Mouse (Mus musculus): Measurements from ENCODE around the gene Acin1. TPM values are rescaled to one million over a fixed set of nuclear protein-coding genes. Genes with fewer than 3 reads are reported as not detected.
A peak's percentile ranks its signal among the peaks of the same experiment; 100 is the strongest.

The Acin1 gene
- total RNA-seq (2021) = 100 to 1,000 TPM; 195 to 199 TPM

DNA sequence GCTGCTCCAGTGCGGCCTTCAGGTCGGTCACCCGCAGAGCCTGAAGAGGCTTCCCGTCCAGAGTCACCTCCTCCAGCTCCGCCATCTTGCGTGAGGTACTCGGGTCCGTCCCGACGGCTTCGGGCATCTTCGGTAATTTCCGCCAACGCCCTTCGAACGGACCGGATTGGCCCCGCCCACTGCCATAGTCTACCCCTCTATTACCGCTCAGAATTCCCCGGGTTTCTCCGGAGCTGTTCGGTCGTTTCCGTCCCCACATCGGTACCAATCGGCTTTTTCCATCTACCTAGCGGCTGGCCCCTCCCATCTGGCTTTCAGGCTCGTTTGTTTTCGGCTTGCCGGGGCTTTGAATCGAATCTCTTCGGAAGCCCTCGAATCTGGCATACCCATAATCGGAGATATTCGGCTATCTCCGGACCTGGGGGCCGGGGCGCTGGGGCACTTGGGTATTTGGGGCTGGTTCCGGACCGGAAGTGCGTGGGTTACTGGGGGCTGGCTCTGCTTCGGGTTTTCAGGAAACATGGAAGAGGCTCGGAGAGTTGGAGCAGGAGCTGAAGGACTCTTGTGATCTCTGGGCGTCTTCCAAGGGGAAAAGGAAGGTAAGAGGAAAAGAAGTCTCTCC lies at the start of gene Acin1:
Acin1 (minus strand) TSS at position 410 of the 622 bp plus-strand sequence.
- intact Hi-C loops (cut with DNase I) = no loop called here

DNA sequence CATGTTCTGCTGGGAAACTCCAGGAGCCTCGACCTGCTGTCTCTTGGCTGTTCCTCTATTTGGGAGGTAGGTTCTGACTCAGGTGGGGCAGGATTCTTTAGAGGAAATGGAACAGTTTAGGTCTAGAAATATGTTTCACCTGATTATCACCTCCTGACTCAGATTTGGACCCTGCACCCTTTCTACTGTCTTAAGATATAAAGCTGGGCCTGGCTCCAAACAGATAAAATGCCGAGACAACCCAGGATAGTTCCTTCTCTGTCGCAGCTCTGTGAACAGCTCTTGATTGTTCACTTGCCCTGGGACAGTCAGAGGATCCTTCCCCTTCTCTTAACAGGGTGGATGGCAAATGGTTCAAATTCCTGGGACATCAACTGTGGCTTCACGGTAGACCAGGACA lies 48.5 kb upstream of the Acin1 start:
- DNase-seq (ENCODE audit: extremely low spot score in 1 of 2, low spot score in 2 of 2) = no peak
- intact Hi-C loops (cut with DNase I) = loop anchor here (5.0 kb wide), 1 partner anchor 47 kb away; the partner anchor contains the start of gene Slc7a8

More for the DNA sequence above, at the start of gene Acin1:
- peak; percentile 100 for DNase-seq (ENCODE audit: extremely low spot score in 1 of 2, low spot score in 2 of 2)

DNA sequence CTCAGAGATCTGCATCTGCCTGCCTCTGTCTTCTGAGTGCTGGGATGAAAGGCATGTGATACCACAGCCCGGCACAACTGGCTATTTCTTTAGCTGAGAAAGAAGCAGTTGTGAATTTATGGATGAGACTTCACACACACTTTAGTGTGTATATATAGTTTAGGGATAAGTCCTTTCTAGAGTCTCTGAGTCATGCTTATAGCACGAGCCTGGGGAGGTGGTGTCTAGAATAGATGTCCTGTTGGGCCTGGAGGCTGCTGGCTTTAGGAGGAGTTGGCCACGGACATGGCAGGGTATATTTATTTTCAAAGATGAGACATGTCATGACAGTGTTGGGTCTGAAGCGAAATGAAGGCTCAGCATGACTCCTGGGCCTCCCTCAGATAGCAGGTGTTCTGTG lies 47.3 kb upstream of the Acin1 start:
- DNase-seq (ENCODE audit: extremely low spot score in 1 of 2, low spot score in 2 of 2) = no peak
- intact Hi-C loops (cut with DNase I) = no loop called here

DNA sequence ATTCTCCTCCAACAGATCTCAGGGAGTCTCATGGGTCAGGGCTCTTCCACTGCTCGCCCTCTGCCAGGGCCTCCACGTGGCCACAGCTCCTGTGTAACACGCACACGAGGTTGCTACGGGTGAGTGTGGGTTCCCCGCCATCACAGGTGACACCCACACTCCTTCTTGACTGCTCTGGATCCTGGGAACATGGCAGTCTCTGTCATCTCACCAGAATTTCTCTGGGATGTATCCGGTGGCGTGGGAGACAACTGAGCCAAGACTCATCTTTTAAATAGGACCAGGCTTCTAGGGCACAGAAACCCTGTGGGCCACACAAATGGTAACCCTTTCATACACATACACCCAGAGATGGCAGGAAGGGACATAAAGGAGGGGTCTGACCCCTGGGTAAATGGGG lies 45.5 kb upstream of the Acin1 start:
- DNase-seq (ENCODE audit: extremely low spot score in 1 of 2, low spot score in 2 of 2) = no peak
- intact Hi-C loops (cut with DNase I) = no loop called here

DNA sequence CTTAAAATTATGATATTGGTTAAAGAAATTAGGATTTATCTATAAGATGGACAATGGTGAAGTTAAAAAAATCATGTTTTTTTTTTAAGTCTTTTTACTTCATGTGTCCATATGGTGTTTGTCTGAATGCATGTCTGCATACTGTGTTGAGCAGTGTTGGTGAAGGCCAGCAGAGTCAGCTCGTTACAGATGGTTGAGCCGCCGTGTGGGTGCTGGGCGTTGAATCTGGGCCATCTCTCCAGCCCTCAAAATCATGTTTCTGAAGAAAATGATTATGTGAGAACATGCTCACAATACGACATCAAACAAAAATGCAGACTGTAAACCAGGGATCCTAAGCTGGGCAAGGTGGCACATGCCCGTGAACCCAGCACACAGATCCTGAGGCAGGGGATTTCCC lies 43.6 kb upstream of the Acin1 start:
- intact Hi-C loops (cut with DNase I) = no loop called here
- DNase-seq (ENCODE audit: extremely low spot score in 1 of 2, low spot score in 2 of 2) = peak in 1 of 2 experiments; percentile 36

DNA sequence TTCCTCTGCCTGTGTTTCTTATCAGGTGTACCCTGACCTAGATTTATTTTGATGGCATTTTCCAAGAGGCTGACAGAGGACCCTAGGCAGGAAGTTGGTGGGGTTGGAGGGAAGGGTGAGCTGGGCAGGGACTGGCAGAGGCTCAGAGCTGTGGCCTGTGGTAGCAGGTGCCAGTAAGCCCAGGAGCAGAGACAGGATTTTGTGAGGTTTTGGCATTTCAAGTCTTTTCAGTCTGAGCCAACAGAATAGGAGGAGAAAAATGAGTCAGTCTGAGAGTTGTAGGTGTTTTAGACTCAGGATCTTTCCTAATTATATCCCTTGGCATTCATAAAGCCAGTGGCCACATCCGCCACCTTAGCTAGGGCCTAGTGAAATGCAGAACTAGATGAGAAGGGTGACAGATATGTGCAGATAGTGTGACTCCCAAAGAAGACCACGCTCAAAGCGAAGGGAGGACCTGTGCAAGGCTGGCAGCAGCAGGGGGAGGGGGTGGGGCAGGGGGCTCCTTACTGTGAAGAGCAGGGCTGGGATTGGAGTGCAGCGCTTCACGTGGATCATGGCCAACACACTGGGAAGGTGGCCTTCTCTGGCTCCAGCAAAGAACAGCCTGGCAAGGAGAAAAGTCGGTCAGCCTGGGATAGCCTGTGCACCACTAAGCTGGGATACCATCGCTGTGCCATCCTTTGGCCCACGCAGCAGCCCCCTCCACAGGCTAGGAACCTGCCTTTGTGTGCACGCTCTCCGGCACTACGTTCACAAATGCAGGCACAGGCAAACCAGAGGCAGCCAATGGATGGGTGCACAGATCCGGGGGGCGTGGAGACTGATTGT lies 42.3 kb upstream of the Acin1 start:
- no peak for DNase-seq (ENCODE audit: extremely low spot score in 1 of 2, low spot score in 2 of 2)
- intact Hi-C loops (cut with DNase I) = no loop called here

DNA sequence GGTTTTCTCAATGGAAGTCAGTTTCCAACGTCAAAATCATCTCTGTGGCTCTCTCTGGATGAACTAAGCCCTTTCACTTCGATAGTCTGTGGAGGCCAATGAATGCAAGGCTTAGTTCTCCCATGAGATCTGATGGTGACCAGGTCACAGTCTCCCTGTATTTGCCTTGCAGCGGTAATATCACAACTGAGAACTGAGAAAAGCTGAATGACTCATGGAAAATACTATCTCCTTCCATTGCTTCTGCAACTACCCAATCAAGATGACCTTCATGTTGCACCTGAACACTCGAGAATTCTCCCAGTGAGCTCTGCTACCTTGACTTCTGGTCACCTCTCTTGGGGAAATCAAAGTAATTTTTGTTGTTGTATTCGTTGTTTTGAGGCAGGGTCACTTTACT lies 40.8 kb upstream of the Acin1 start:
- DNase-seq (ENCODE audit: extremely low spot score in 1 of 2, low spot score in 2 of 2) = no peak
- intact Hi-C loops (cut with DNase I) = no loop called here

DNA sequence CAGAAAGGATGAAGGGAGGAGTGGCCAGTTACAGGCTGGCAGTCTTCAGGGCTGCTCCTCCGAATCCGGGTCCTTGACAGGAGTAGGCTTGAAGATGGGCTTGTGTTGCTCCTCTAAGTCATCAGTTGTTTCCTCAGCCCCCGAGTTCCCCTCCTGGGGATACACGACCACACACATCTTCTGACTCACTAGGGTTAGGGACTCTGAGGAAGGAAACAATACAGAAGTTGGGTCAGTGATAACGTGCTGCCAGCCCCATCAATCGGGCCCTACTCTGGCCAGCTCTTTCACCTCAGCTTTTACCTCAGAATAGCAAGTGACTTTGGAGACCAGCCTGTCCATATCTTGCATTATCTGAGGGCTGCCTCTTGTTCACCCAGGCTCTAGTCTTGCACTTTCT lies 37.3 kb upstream of the Acin1 start:
- no peak for DNase-seq (ENCODE audit: extremely low spot score in 1 of 2, low spot score in 2 of 2)
- intact Hi-C loops (cut with DNase I) = no loop called here

DNA sequence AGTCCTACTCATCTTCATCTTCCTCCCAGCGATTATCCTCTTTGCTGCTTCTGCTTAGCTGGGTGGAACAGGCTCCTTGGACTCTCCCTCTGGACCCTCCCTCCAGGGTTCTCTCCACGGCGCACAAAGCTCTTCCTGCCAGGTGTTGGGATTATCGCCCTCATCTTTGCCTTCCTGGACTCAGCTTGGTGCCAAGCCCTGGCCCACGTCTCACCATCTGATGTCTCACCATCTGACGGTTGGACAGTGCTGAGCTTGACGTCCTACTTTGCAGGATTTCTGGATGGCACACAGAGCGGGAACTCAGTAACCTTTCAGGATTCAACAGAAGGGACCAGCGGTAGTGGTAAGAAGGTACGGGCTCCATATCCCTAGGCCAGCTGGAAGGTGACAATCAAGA lies 35.0 kb upstream of the Acin1 start:
- no peak for DNase-seq (ENCODE audit: extremely low spot score in 1 of 2, low spot score in 2 of 2)
- intact Hi-C loops (cut with DNase I) = no loop called here

DNA sequence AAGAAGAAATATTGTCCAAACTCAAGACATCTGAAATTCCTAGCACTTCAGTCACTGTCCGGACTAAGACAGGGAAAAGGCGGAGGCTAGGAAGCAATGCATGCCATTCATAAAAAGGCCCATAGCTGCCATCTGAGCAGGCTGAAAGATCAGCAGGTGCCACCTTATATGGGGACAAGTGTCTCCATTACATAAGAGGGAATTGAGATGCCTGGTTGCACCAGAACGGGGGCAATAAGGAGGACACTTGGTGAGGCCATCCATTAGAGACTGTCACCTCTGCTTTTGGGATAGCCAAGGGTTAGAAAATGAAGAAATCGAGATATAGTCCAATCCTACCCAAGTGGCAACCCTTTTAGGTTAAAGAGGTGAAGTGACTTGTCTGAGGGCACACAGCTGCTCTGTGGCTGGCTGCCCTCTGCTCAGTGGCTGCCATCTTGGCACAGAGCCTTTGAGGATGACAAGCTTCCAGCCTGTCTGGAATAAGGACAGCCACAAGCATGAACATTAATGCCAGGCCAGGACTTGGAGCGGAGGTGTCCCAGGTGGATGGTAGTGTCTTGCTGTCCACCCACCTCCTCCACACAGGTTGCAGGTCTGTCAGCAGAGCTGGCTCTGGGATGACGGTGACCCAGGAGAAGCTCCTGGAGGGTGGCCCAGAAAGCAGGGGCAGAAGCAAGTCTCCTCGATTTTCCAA lies 34.1 kb upstream of the Acin1 start:
- no peak for DNase-seq (ENCODE audit: extremely low spot score in 1 of 2, low spot score in 2 of 2)
- intact Hi-C loops (cut with DNase I) = no loop called here

DNA sequence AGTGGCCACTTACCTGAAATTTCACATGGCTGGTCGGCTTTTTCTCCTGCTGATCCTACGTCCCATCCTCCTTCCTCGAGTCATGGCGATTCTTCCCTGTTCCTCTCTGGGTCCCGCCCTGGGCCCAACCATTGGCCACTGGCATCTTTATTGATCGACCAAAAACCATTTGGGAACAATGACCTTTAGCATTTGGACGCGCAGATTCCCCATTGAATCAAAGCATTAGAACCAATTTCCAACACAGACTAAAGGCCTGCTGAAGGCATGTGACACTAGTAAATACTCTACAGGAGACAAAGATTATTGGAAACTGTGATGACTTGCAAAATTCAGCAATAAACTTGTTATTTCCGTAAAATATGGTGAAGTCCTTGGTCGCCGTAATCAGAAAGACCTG lies 33.3 kb upstream of the Acin1 start:
- intact Hi-C loops (cut with DNase I) = no loop called here
- DNase-seq (ENCODE audit: extremely low spot score in 1 of 2, low spot score in 2 of 2) = no peak

DNA sequence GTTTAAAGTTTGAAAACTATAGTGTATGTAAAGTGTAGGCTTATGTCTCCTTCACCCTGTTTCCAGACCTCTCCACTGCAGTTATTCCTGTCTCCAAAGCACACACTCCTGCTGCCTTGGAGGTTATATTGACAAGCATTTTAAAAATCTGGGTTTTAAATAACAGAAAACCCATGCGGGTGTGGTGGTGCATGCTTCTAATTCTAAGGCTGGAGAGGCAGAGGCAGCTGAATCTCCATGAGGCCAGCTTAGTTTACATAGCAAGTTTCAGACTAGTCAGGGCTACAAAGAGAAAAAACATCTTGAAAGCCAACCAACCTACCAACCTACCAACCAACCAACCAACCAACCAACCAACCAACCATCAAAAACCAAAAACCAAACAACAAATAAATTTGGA lies 28.7 kb upstream of the Acin1 start:
- intact Hi-C loops (cut with DNase I) = loop anchor here (2.0 kb wide), 1 partner anchor 65 kb away; the partner anchor contains the start of gene Slc7a8
- no peak for DNase-seq (ENCODE audit: extremely low spot score in 1 of 2, low spot score in 2 of 2)

DNA sequence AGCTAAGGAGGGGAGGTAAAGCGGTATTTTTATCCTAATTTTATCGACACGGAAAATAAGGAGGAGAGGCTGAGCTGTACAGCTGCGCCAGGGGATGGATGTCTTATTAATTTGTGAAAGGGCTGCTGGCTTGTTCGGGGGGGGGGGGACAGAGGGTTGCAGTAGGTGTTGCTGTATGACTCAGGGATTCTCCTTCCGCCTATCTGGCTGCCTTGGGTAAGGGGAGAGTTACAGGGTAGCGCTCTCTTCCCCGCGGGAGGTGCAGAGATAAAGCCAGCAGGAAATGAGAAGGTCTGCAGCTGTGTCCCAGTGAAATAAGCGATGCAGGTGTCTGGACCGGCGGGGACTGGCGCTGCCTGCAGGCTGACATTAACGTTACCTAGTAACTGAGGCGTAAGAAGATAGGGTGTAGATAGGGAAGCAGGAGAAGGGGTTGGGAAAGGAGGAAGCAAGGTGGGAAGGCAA lies 27.9 kb upstream of the Acin1 start:
- peak in 1 of 2 experiments; percentile 37 for DNase-seq (ENCODE audit: extremely low spot score in 1 of 2, low spot score in 2 of 2)
- intact Hi-C loops (cut with DNase I) = loop anchor here (2.0 to 5.0 kb wide), 2 partner anchors 66 to 103 kb away; partner anchors contain the start of gene Slc7a8

DNA sequence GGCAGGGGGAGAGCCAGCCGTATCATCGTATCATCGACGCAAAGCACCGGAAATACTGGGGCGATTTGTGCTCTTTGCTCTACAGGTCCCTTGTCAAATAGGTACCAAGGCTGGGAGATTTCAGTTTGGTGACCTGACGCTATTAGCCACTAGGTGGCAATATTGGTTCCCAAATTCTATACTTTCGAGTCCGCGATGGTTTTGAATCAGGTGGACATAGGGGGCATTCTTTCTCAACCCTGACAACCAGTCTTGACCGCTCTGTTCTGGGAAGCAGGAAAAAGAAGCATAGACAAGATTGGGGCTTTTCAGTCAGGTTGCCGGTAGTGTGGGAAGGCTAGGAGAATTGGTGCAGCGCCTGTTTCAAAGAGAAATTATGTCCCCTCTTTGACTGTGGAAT lies 27.4 kb upstream of the Acin1 start:
- DNase-seq (ENCODE audit: extremely low spot score in 1 of 2, low spot score in 2 of 2) = peak; percentile 59 to 75
- intact Hi-C loops (cut with DNase I) = loop anchor here (2.0 to 5.0 kb wide), 2 partner anchors 67 to 103 kb away; partner anchors contain the start of gene Slc7a8

DNA sequence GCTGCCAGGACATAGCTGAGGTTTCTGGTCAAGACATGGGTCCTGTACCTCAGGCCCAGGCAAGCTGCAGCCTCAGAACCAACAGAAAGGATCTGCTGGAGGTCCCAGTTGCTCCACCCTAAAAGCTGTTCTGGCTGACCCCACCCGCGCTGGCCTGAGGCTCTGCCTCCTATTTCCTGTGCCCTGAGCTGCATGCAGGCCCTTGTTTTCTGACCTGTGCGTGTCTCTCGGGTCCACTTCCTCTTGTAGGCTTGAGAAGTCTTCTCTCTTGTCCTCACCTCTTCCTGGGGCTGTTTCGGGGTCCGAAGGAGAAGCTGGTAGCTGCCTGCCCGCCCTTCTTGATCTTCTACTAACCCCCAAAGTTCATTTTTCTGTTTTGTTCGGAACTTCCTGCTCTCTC lies 26.1 kb upstream of the Acin1 start:
- DNase-seq (ENCODE audit: extremely low spot score in 1 of 2, low spot score in 2 of 2) = peak in 1 of 2 experiments; percentile 70
- intact Hi-C loops (cut with DNase I) = loop anchor here (5.0 kb wide), 1 partner anchor 104 kb away; no protein-coding TSS in a partner anchor

DNA sequence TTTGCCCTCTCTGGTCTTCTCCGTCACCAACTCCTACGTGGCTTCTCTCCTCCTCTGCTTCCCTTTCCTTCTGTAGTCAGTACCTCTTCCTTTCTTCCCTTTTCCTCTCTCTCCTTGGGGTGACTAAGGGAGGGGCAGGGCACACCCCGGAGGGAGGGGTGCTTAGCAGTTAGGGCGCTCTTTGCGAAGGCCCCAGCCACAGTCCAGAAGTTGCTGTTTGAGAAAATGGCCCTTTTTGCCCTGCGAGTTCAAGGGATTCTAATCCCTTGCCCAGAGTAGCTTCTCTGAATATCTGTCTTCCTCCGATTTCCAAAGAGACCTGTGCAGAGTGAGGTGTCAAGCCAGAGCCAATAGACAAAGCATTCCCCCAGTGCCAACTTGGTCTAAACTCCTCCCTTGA lies 25.3 kb upstream of the Acin1 start, which contains the start of gene Cebpe:
Cebpe (minus strand) TSS at position 101 of the 400 bp plus-strand sequence.
- DNase-seq (ENCODE audit: extremely low spot score in 1 of 2, low spot score in 2 of 2) = no peak
- intact Hi-C loops (cut with DNase I) = loop anchor here (5.0 kb wide), 1 partner anchor 105 kb away; no protein-coding TSS in a partner anchor

DNA sequence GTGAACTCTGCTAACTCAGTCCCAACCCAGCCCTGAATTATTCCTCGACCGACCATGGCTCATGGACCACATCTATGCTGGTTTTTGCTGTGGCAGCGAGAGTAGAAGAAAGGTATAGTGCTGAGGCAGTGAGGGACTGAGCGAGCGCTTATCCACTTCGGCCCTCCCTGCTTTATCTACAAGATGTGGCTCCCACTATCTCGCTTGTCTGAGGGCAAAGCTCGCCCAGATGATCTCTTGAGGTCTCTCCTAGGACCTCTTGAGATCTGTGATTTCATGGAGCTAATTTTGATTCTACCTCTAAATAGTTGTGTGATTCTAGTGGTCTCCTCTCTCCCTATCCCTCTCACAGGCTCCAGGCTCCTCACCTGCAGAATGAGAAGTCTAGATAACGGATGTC lies 22.3 kb upstream of the Acin1 start:
- intact Hi-C loops (cut with DNase I) = no loop called here
- no peak for DNase-seq (ENCODE audit: extremely low spot score in 1 of 2, low spot score in 2 of 2)

DNA sequence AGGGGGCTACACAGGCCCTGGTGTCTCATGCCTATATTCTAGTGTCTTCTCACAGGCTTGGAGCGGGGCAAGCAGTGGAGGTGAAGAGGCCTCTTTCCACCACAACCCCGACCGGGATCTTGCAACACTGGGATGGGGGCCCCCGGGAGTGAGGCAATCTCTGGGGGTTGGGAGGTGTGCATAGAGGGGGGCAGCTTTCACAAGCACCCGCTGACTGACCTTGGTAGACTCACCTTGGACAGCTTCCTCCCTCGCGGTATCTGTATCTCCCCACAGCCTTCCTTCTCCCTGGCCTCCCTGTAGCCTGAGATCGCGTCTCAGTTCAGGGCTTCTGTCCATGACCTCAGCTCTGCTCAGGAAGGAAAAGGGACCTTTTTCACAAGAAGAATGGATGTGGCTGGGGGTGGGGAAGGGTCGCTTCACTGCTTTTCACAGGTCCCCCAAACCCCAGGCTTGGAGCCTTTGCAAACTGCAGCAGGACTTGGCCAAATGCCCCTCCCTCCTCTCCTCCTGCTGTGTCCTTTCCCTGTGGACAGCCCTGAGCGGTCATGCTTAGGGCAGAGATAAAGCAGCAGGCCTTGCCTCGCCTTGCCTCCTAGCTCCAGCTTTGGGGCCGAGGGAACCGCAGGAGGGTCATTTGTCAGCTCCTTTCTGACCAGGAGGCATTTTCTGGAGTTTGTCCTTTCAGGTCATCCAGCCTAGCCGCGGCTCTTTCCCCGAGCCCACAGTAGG lies 20.0 kb upstream of the Acin1 start:
- DNase-seq (ENCODE audit: extremely low spot score in 1 of 2, low spot score in 2 of 2) = no peak
- intact Hi-C loops (cut with DNase I) = no loop called here

DNA sequence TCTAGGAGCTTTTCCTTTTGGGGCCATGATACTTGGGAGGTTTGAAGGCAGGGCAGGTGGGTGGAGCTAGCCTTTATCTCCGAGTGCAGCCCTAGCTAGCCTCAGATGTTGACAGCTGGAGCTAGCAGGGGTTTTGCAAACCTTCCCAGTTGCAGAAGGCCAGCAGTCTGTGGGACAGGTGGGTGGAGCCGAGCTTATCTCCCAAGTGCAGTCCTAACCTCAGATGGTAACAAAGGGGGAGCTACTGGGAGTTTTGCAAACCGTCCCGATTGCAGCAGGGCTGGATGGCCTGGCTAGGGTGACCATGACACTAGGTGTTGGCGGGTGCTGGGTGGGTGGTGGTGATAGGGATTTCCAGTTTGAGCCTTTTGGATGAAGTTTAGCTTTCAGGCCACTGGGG lies 19.1 kb upstream of the Acin1 start:
- DNase-seq (ENCODE audit: extremely low spot score in 1 of 2, low spot score in 2 of 2) = no peak
- intact Hi-C loops (cut with DNase I) = no loop called here

Measured in left cerebral cortex, postnatal 10 days (tissue).